Mouse (Mus musculus) retina, adult 2 months (tissue): ENCODE data around the gene Il5.

ENCODE experiments used
- DNase-seq: peaks from one replicate; pipeline ENCODE4 v3.0.0-alpha.2; 2012; ENCODE audit warnings: low read depth, low spot score

Gene Il5

GRCm38 (mm10) chr11:53771001-53771744 is 50.6 kb downstream of the Il5 start:
- DNase-seq, result no peak

GRCm38 (mm10) chr11:53772536-53772935 is 51.9 kb downstream of the Il5 start:
- DNase-seq, result no peak

DNA sequence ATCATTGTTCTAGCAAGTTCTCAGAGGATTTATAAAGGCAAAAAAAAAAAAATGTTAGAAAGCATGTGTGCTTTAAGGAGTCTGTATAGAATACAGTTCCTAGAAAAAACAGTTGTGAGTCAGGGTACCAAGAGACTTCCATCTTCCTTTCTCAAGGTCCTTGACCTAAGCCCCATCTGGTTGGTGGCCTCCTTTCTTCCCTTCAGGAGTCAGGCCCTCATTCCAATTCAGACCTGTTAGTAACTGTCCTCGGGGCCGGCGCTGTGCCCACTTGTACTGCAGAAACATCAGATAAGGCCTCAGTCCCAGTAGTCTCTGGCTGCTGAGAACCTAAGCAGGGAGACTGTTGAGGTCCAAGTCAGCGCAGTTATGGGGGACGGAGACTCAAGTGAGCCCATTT is 52.5 kb downstream of the Il5 start, which contains the start of gene Gm17334:
Gene Gm17334, minus strand, starts transcription at position 101 of the 400 bp plus-strand sequence.
- DNase-seq, result no peak

DNA sequence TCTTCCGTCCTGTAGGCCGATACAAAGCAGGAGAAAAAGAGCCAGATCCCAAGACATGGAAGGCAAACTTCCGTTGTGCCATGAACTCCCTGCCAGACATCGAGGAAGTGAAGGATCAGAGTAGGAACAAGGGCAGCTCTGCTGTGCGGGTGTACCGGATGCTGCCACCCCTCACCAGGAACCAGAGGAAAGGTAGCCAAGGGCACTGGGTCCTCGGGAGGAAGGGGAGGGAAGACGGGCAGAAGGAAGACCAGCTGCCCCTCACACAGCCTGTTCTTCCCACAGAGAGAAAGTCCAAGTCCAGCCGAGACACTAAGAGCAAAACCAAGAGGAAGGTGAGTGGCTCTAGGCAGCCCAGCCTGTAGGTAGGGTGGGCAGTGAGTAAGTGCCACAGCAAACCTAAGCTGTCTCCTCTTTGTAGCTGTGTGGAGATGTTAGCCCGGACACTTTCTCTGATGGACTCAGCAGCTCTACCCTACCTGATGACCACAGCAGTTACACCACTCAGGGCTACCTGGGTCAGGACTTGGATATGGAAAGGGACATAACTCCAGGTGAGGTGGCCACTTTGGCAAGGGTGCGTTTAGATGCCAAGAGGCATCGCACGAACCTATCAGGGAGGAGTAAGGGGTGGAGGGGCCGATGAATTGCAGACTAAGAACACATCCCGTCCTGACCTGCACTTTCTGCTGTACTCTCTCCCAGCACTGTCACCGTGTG is 53.2 kb downstream of the Il5 start:
- DNase-seq, result no peak
